ENCODE assay signal across 8 mouse cellular contexts in genomic region chr11:101641710-101642642, GRCm38 (mm10). TPM values are rescaled to one million over a fixed set of nuclear protein-coding genes. Genes with fewer than 3 reads are reported as not detected.
DNase-seq lines count a peak whose midpoint lies in the region; ATAC-seq and TF ChIP-seq lines count a peak whose summit lies in the region.
"Not testable (repeated sequence)": the region's sequence is repeated elsewhere in the genome, so short reads cannot be mapped to it uniquely, and the experiment has no call there.

No protein-coding gene starts in this region.

- 7% methylated on average over 14 of the region's 26 CpGs for WGBS in forebrain, embryonic 11.5 days
- 4% methylated on average over 12 of the region's 26 CpGs for WGBS in liver, embryonic 16.5 days (ENCODE audit: insufficient replicate concordance)

- TF ChIP-seq CTCF in MEL (IDR thresholded peaks at IDR 0.05 in 2 of 3, conservative IDR thresholded peaks at IDR 0.05 in 1 of 3; ENCODE audit: control insufficient read depth in 1 of 3, insufficient read depth in 1 of 3, low read depth in 2 of 3, low read length in 3 of 3, poor library complexity in 1 of 3, severe bottlenecking in 1 of 3) = not testable (repeated sequence)

- not testable (repeated sequence) for TF ChIP-seq RAD21 in MEL (IDR thresholded peaks at IDR 0.05; ENCODE audit: low read depth, low read length)

- H3K9ac ChIP-seq in MEL (ENCODE audit: control insufficient read depth, low read depth, low read length, poor library complexity, severe bottlenecking) = peak overlapping the region; percentile 81
- peak overlapping the region; percentile 57 for H3K9ac ChIP-seq in forebrain, embryonic 11.5 days (ENCODE audit: low read length)
- H3K9ac ChIP-seq in liver, embryonic 16.5 days (ENCODE audit: low read depth, low read length) = peak overlapping the region; percentile 65; the same call in 1 of the 2 replicates

- H3K36me3 ChIP-seq in MEL (ENCODE audit: control insufficient read depth in 1 of 2, insufficient read depth in 2 of 2, low read length in 2 of 2) = peaks cover 0 to 11% of the 10 kb centered on the region in 2 experiments; a peak in 2 of 4 replicates
- not testable (repeated sequence) for H3K36me3 ChIP-seq in forebrain, embryonic 11.5 days (ENCODE audit: control insufficient read depth, insufficient read depth, low read length); liver, embryonic 16.5 days (ENCODE audit: control insufficient read depth, insufficient read depth)

- not testable (repeated sequence) for H3K9me3 ChIP-seq in MEL (replicated peaks; ENCODE audit: insufficient read depth, low read length); forebrain, embryonic 11.5 days (ENCODE audit: control insufficient read depth, low read length); liver, embryonic 16.5 days (replicated peaks; ENCODE audit: control insufficient read depth, low read length)

- not testable (repeated sequence) for H3K4me1 ChIP-seq in MEL (ENCODE audit: control insufficient read depth in 1 of 2, insufficient read depth in 2 of 2, low read length in 2 of 2); forebrain, embryonic 11.5 days (replicated peaks; ENCODE audit: control insufficient read depth, insufficient read depth, low read length)
- peaks cover 11% of the 10 kb centered on the region for H3K4me1 ChIP-seq in liver, embryonic 16.5 days (ENCODE audit: control insufficient read depth, low read depth, low read length)

- peak overlapping the region; percentile 15; the same call in 1 of the 2 replicates for H3K4me2 ChIP-seq in forebrain, embryonic 11.5 days (ENCODE audit: low read depth, low read length, severe bottlenecking)
- 0 out of 2 replicates have a peak overlapping the region, but pooled peaks have one; percentile 13 for H3K4me2 ChIP-seq in liver, embryonic 16.5 days (ENCODE audit: low read depth, low read length)

- peak; percentile 84 to 99 for TF ChIP-seq POLR2A in MEL (IDR thresholded peaks at IDR 0.05; ENCODE audit: control insufficient read depth in 1 of 2, insufficient read depth in 1 of 2, low read depth in 1 of 2, low read length in 2 of 2, poor library complexity in 1 of 2)

- H3K79me2 ChIP-seq in MEL (ENCODE audit: control insufficient read depth, insufficient read depth, low read length, poor library complexity) = not testable (repeated sequence)

- not testable (repeated sequence) for H3K4me3 ChIP-seq in MEL (ENCODE audit: control insufficient read depth in 1 of 2, insufficient read depth in 1 of 2, low read depth in 2 of 2, low read length in 2 of 2); forebrain, embryonic 11.5 days (ENCODE audit: low read depth, low read length); liver, embryonic 16.5 days (ENCODE audit: low read depth, low read length)

- not testable (repeated sequence) for H3K27me3 ChIP-seq in MEL (ENCODE audit: control insufficient read depth in 1 of 2, insufficient read depth in 2 of 2, low read length in 2 of 2); forebrain, embryonic 11.5 days (ENCODE audit: control insufficient read depth, insufficient read depth, low read length); liver, embryonic 16.5 days (ENCODE audit: control insufficient read depth, insufficient read depth, low read depth, low read length)

- TF ChIP-seq EP300 in MEL (IDR thresholded peaks at IDR 0.05; ENCODE audit: low read depth in 1 of 2, low read length in 2 of 2) = peak in 1 of 2 experiments; percentile 5; a peak in 1 of 4 replicates

- peak overlapping the region; percentile 77 for H3K27ac ChIP-seq in MEL (ENCODE audit: control insufficient read depth, low read depth, low read length)
- peak overlapping the region; percentile 66; the same call in 1 of the 2 replicates for H3K27ac ChIP-seq in forebrain, embryonic 11.5 days (ENCODE audit: low read depth, low read length)
- H3K27ac ChIP-seq in liver, embryonic 16.5 days (ENCODE audit: low read length) = peak overlapping the region; percentile 21

- ATAC-seq in forebrain, embryonic 11.5 days (replicated peaks; ENCODE audit: low FRiP score) = peak; percentile 75
- peak; percentile 74 for ATAC-seq in liver, embryonic 16.5 days (ENCODE audit: low read depth)

- peak; percentile 99 for DNase-seq in MEL (ENCODE audit: low read depth, low spot score)
- DNase-seq in cerebellum, adult 11-12 months = peak; percentile 53
- DNase-seq in forebrain, embryonic 11.5 days (ENCODE audit: low spot score) = peak; percentile 82
- peak; percentile 40 for DNase-seq in heart, postnatal 4 days
- peak; percentile 28 for DNase-seq in kidney, postnatal 14 days
- peak; percentile 62 for DNase-seq in naive thymus-derived CD4-positive, alpha-beta T cell, adult 2 months (ENCODE audit: low read depth)
- peak; percentile 75 for DNase-seq in telencephalon, adult 2 months (ENCODE audit: low read depth, low spot score)

TF ChIP-seq in MEL, 35 proteins besides CTCF, POLR2A, EP300 and RAD21:
- TF ChIP-seq POLR2AphosphoS5 (IDR thresholded peaks at IDR 0.05; ENCODE audit: borderline replicate concordance, low read depth, low read length) = peak; percentile 99
- 0 out of 2 replicates have a peak, but pooled peaks have one; percentile 59 for TF ChIP-seq MYB (IDR thresholded peaks at IDR 0.05; ENCODE audit: low read depth, low read length)
- peak; percentile 85 for TF ChIP-seq NELFE (IDR thresholded peaks at IDR 0.05; ENCODE audit: low read depth, low read length)
- TF ChIP-seq TBP (IDR thresholded peaks at IDR 0.05; ENCODE audit: low read depth, low read length) = peak; percentile 87
- peak; percentile 90 for TF ChIP-seq ETS1 (IDR thresholded peaks at IDR 0.05; ENCODE audit: low read depth, low read length)
- peak; percentile 85 for TF ChIP-seq RCOR1 (IDR thresholded peaks at IDR 0.05; ENCODE audit: low read depth, low read length)
- peak; percentile 97 for TF ChIP-seq POLR2AphosphoS2 (IDR thresholded peaks at IDR 0.05; ENCODE audit: low read length)
- TF ChIP-seq ZMIZ1 (IDR thresholded peaks at IDR 0.05; ENCODE audit: low read depth, low read length) = peak; percentile 99
- TF ChIP-seq ZNF384 (IDR thresholded peaks at IDR 0.05; ENCODE audit: low read depth, low read length) = peak; percentile 61; the same call in 1 of the 2 replicates
- peak; percentile 77 for TF ChIP-seq HCFC1 (IDR thresholded peaks at IDR 0.05; ENCODE audit: low read depth, low read length)
- TF ChIP-seq SIN3A (IDR thresholded peaks at IDR 0.05; ENCODE audit: low read length) = peak; percentile 77

RNA-seq across cellular contexts. Expression of gene Rdm1, which starts 15.0 kb away (rescaled TPM):
- total RNA-seq in MEL (2012; rRNA removed) = 6.5 and 6.7 TPM in 2 replicates
- 1 to 10 TPM in 1 of 2 experiments, not detected in 1; 6.8 TPM for polyA plus RNA-seq in MEL (2012; ENCODE audit: insufficient read depth in 1 of 2, insufficient read length in 2 of 2, low read depth in 1 of 2, low replicate concordance in 2 of 2, missing spikeins in 1 of 2)
- 45.6 and 50.7 TPM in 2 replicates for polyA plus RNA-seq in forebrain, embryonic 11.5 days (2014; fragmentation: Nextera tagmentation; extraction: Ambion mirVana)
- 10 to 100 TPM; 29.2 to 35.0 TPM for total RNA-seq in heart, postnatal 4 days (2021)
- 10.1 and 13.2 TPM in 2 replicates for polyA plus RNA-seq in liver, embryonic 16.5 days (2015; fragmentation: Nextera tagmentation; extraction: Ambion mirVana)

RNA-seq across cellular contexts. Expression of gene Arl4d, which starts 23.4 kb away (rescaled TPM):
- 0.23 and 0.33 TPM in 2 replicates for total RNA-seq in MEL (2012; rRNA removed)
- under 1 TPM in 1 of 2 experiments, not detected in 1; 0.17 TPM for polyA plus RNA-seq in MEL (2012; ENCODE audit: insufficient read depth in 1 of 2, insufficient read length in 2 of 2, low read depth in 1 of 2, low replicate concordance in 2 of 2, missing spikeins in 1 of 2)
- 8.0 and 10.6 TPM in 2 replicates for polyA plus RNA-seq in forebrain, embryonic 11.5 days (2014; fragmentation: Nextera tagmentation; extraction: Ambion mirVana)
- total RNA-seq in heart, postnatal 4 days (2021) = 10 to 100 TPM; 17.9 to 20.5 TPM
- 0.99 and 1.3 TPM in 2 replicates for polyA plus RNA-seq in liver, embryonic 16.5 days (2015; fragmentation: Nextera tagmentation; extraction: Ambion mirVana)

RNA-seq across cellular contexts. Expression of gene Gm11634, which starts 42.9 kb away (rescaled TPM):
- total RNA-seq in MEL (2012; rRNA removed) = not detected in 2 replicates
- polyA plus RNA-seq in MEL (2012; ENCODE audit: insufficient read depth in 1 of 2, insufficient read length in 2 of 2, low read depth in 1 of 2, low replicate concordance in 2 of 2, missing spikeins in 1 of 2) = not detected
- polyA plus RNA-seq in forebrain, embryonic 11.5 days (2014; fragmentation: Nextera tagmentation; extraction: Ambion mirVana) = 0.44 TPM in 1 of 2 replicates, not detected in the other
- not detected for total RNA-seq in heart, postnatal 4 days (2021)
- 0.15 TPM in 1 of 2 replicates, not detected in the other for polyA plus RNA-seq in liver, embryonic 16.5 days (2015; fragmentation: Nextera tagmentation; extraction: Ambion mirVana)

RNA-seq across cellular contexts. Expression of gene Tmem106a, which starts 59.9 kb away (rescaled TPM):
- total RNA-seq in MEL (2012; rRNA removed) = 0.23 and 0.36 TPM in 2 replicates
- under 1 TPM in 1 of 2 experiments, not detected in 1; 0.81 TPM for polyA plus RNA-seq in MEL (2012; ENCODE audit: insufficient read depth in 1 of 2, insufficient read length in 2 of 2, low read depth in 1 of 2, low replicate concordance in 2 of 2, missing spikeins in 1 of 2)
- polyA plus RNA-seq in forebrain, embryonic 11.5 days (2014; fragmentation: Nextera tagmentation; extraction: Ambion mirVana) = 3.0 and 3.3 TPM in 2 replicates
- 1 to 10 TPM; 7.9 TPM for total RNA-seq in heart, postnatal 4 days (2021)
- polyA plus RNA-seq in liver, embryonic 16.5 days (2015; fragmentation: Nextera tagmentation; extraction: Ambion mirVana) = 7.4 and 8.0 TPM in 2 replicates

Comparison
In these comparisons a context has a peak if more than half of its experiments do, and no peak if none do; other contexts are left out.
1. DNase-seq: peak in every context shown above with its lines; median percentile 99 in MEL; 82 in forebrain, embryonic 11.5 days; 75 in telencephalon, adult 2 months; 62 in naive thymus-derived CD4-positive, alpha-beta T cell, adult 2 months; 53 in cerebellum, adult 11-12 months; 40 in heart, postnatal 4 days; 28 in kidney, postnatal 14 days.
2. H3K27ac ChIP-seq: peak in every context shown above with its lines; median percentile 77 in MEL; 66 in forebrain, embryonic 11.5 days; 21 in liver, embryonic 16.5 days.